Comparison of ENCODE assay signal across 12 mouse cellular contexts in the genomic region with DNA sequence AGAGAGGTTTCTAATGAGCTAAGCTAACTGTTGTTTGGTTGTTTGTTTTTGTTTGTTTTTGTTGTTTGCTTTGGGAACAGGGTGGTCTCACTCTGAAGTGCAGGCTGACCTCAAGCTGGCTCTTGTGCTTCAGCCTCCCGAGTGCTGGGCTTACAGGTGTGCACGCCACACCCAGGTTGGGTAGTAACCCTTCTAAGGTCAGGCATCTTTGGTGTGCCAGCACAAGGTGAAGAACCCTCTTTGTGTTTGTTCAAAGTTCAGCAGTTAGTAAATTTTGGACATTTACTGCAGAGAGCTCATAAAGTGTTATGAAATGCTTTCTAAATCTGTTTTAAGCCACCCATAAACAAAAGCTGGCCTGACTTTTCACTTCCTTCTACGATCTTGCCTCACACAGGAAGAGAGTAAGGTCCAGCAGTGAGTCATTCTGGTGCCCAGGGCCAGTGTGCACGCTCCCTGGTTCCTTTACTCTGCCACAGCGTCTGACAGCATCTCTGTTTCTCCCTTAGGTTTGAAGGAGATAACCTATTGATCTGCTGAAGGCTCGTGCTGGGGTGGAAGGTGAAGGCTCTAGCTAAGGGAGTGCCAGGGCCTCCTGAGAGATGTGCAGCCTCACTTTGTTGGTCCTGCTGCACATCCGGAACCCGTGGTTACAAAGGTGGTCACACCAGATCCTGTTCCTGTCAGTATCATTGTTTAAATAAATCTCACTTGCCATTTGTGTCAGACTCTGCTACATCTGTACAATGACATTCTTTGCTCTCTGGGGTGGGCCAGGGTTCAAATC. TPM values are rescaled to one million over a fixed set of nuclear protein-coding genes. Genes with fewer than 3 reads are reported as not detected.
DNase-seq lines count a peak whose midpoint lies in the region; ATAC-seq lines count a peak whose summit lies in the region.
"Had no signal": no experiment of that assay in that cellular context is flagged by ENCODE, and none has a peak within 500 bp of the region (broad histone marks: within the 10 kb centered on the region; RNA-seq: fewer than 3 reads in every experiment).

No protein-coding gene starts in this region.

- ATAC-seq in heart, embryonic 12.5 days (ENCODE audit: insufficient number of reproducible peaks, low FRiP score): no peak
- peak; percentile 94 for ATAC-seq in intestine, embryonic 15.5 days

- no peaks in the 10 kb centered on the region for H3K27me3 ChIP-seq in heart, embryonic 12.5 days (replicated peaks)
- H3K27me3 ChIP-seq in intestine, embryonic 15.5 days (replicated peaks): no peaks in the 10 kb centered on the region
- H3K27me3 ChIP-seq in limb, embryonic 10.5 days (ENCODE audit: low read depth, poor library complexity, severe bottlenecking): no peaks in the 10 kb centered on the region
- H3K27me3 ChIP-seq: hindbrain, embryonic 15.5 days had no signal

- 65% methylated on average over 8 of the region's 8 CpGs for WGBS in heart, embryonic 12.5 days
- 62% methylated on average over 8 of the region's 8 CpGs for WGBS in intestine, embryonic 15.5 days
- WGBS in limb, embryonic 10.5 days: 89% methylated on average over 8 of the region's 8 CpGs

- DNase-seq in heart, adult 9 months (ENCODE audit: low spot score in 2 of 2): peak; percentile 14 to 29
- DNase-seq in NIH3T3 (ENCODE audit: low read depth): peak; percentile 71
- peak; percentile 21 to 31 for DNase-seq in natural killer cell, adult 2 months (ENCODE audit: low spot score in 2 of 2)
- no peak for DNase-seq in embryo, embryonic 10.5 days (ENCODE audit: low spot score)
- no peak for DNase-seq in limb, embryonic 10.5 days (ENCODE audit: low spot score)
- DNase-seq in left cerebral cortex, adult 8-10 months (ENCODE audit: low spot score in 2 of 2): no peak

- H3K27ac ChIP-seq in heart, embryonic 12.5 days (ENCODE audit: poor library complexity, severe bottlenecking): no peak overlapping the region
- H3K27ac ChIP-seq in intestine, embryonic 15.5 days: no peak overlapping the region
- H3K27ac ChIP-seq in limb, embryonic 10.5 days: no peak overlapping the region
- H3K27ac ChIP-seq: embryonic facial prominence, embryonic 10.5 days; hindbrain, embryonic 15.5 days had no signal

- H3K4me1 ChIP-seq in heart, embryonic 12.5 days (replicated peaks): peaks cover 12% of the 10 kb centered on the region
- no peaks in the 10 kb centered on the region for H3K4me1 ChIP-seq in intestine, embryonic 15.5 days (replicated peaks)
- H3K4me1 ChIP-seq in limb, embryonic 10.5 days: no peaks in the 10 kb centered on the region
- H3K4me1 ChIP-seq: embryonic facial prominence, embryonic 10.5 days; hindbrain, embryonic 15.5 days had no signal

- H3K4me2 ChIP-seq in heart, embryonic 12.5 days: no peak overlapping the region
- no peak overlapping the region for H3K4me2 ChIP-seq in intestine, embryonic 15.5 days (replicated peaks)
- H3K4me2 ChIP-seq: hindbrain, embryonic 15.5 days had no signal

- H3K9ac ChIP-seq in heart, embryonic 12.5 days: no peak overlapping the region
- no peak overlapping the region for H3K9ac ChIP-seq in intestine, embryonic 15.5 days
- H3K9ac ChIP-seq: hindbrain, embryonic 15.5 days had no signal

- no peaks in the 10 kb centered on the region for H3K9me3 ChIP-seq in heart, embryonic 12.5 days (replicated peaks)
- H3K9me3 ChIP-seq in intestine, embryonic 15.5 days: no peaks in the 10 kb centered on the region
- no peaks in the 10 kb centered on the region for H3K9me3 ChIP-seq in limb, embryonic 10.5 days (replicated peaks)
- H3K9me3 ChIP-seq: embryonic facial prominence, embryonic 10.5 days; hindbrain, embryonic 15.5 days had no signal

- no peak overlapping the region for H3K4me3 ChIP-seq in heart, embryonic 12.5 days
- H3K4me3 ChIP-seq in intestine, embryonic 15.5 days (replicated peaks): no peak overlapping the region
- H3K4me3 ChIP-seq in limb, embryonic 10.5 days: no peak overlapping the region
- H3K4me3 ChIP-seq: embryonic facial prominence, embryonic 10.5 days; hindbrain, embryonic 15.5 days had no signal

- H3K36me3 ChIP-seq in heart, embryonic 12.5 days: peaks cover 29% of the 10 kb centered on the region
- no peaks in the 10 kb centered on the region for H3K36me3 ChIP-seq in intestine, embryonic 15.5 days
- H3K36me3 ChIP-seq in limb, embryonic 10.5 days: peaks cover 45% of the 10 kb centered on the region

RNA-seq across cellular contexts. Expression of a gene that starts 32.3 kb away (rescaled TPM):
- polyA plus RNA-seq in heart, embryonic 12.5 days (2016; fragmentation: Nextera tagmentation; extraction: Ambion mirVana): 2.0 and 2.1 TPM in 2 replicates
- polyA plus RNA-seq in intestine, embryonic 15.5 days (2015; fragmentation: Nextera tagmentation; extraction: Ambion mirVana): 12.4 and 28.8 TPM in 2 replicates
- polyA plus RNA-seq in limb, embryonic 10.5 days (2016; fragmentation: Nextera tagmentation; extraction: Ambion mirVana): 0.23 and 0.68 TPM in 2 replicates
- total RNA-seq in left cerebral cortex, adult 8-10 months (2022): not detected
- total RNA-seq: layer of hippocampus, adult 8-10 months had no signal
- polyA plus RNA-seq: hindbrain, embryonic 15.5 days; stomach, embryonic 14.5 days had no signal

Comparison
In these comparisons a context has a peak if more than half of its experiments do, and no peak if none do; other contexts are left out.
1. DNase-seq: peak in heart, adult 9 months (2 of 2), NIH3T3 (single experiment) and natural killer cell, adult 2 months (2 of 2); none in embryo, embryonic 10.5 days (single experiment), limb, embryonic 10.5 days (single experiment) and left cerebral cortex, adult 8-10 months (0 of 2).